Mouse (Mus musculus) midbrain, embryonic 11.5 days (tissue): ENCODE measurements around the gene Nfia. TPM values are rescaled to one million over a fixed set of nuclear protein-coding genes. Genes with fewer than 3 reads are reported as not detected.

Source experiments
- ATAC-seq: fragments of 200-750 bp; cut with Nextera tagmentation; 2 replicates; pipeline ENCODE4 v1.8.0; 2017; ENCODE audit warnings: moderate TSS enrichment, moderate library complexity; ENCODE audit not compliant: low FRiP score
- DNase-seq: peaks from one replicate; pipeline ENCODE4 v3.0.0; 2015; ENCODE audit warnings: low spot score; ENCODE audit errors: missing footprints
- H3K27ac ChIP-seq: fragments of 300-500 bp; sonication (generic); 2 replicates; pipeline ENCODE4 v1.5.1; 2014; ENCODE audit warnings: low read depth, low read length
- H3K27me3 ChIP-seq: fragments of 300-500 bp; sonication (generic); 2 replicates; pipeline ENCODE4 v1.6.1; 2014; ENCODE audit warnings: mild to moderate bottlenecking, low read length, moderate library complexity, mixed read lengths; ENCODE audit not compliant: control insufficient read depth, insufficient read depth
- H3K36me3 ChIP-seq: fragments of 300-500 bp; sonication (generic); 2 replicates; pipeline ENCODE4 v1.6.1; 2014; ENCODE audit warnings: mild to moderate bottlenecking, low read length, moderate library complexity, mixed read lengths; ENCODE audit not compliant: control insufficient read depth, insufficient read depth
- H3K4me1 ChIP-seq: fragments of 300-500 bp; sonication (generic); 2 replicates; pipeline ENCODE4 v1.6.1; 2014; ENCODE audit warnings: low read length; ENCODE audit not compliant: control insufficient read depth, insufficient read depth
- H3K4me2 ChIP-seq: fragments of 300-500 bp; sonication (generic); 2 replicates; pipeline ENCODE4 v1.6.1; 2014; ENCODE audit warnings: mild to moderate bottlenecking, moderate library complexity
- H3K4me3 ChIP-seq: fragments of 300-500 bp; sonication (generic); 2 replicates; pipeline ENCODE4 v1.5.1; 2014; ENCODE audit warnings: low read depth, low read length
- H3K9ac ChIP-seq: fragments of 300-500 bp; sonication (generic); 2 replicates; pipeline ENCODE4 v1.6.1; 2014; ENCODE audit warnings: low read length
- H3K9me3 ChIP-seq: fragments of 300-500 bp; sonication (generic); 2 replicates; pipeline ENCODE4 v1.6.1; 2016; ENCODE audit warnings: low read length; ENCODE audit not compliant: control insufficient read depth
- WGBS: fragments of 180-500 bp; shearing (Covaris S2); extraction: QIAGEN DNeasy Blood & Tissue Kit; methylation state at CpG from one replicate; pipeline ENCODE4 v1.1.7; 2014; 5-methylcytosine and 5-hydroxymethylcytosine counted together
- polyA plus RNA-seq: library from polyadenylated mRNA; unstranded; fragments of >200 nt; fragmentation: Nextera tagmentation; extraction: Ambion mirVana; gene quantifications from 2 replicates; pipeline ENCODE4 v1.2.1, GENCODE M21; 2014

Nfia gene
- polyA plus RNA-seq, 1 experiment from 2014 or later = 14.1 TPM

DNA sequence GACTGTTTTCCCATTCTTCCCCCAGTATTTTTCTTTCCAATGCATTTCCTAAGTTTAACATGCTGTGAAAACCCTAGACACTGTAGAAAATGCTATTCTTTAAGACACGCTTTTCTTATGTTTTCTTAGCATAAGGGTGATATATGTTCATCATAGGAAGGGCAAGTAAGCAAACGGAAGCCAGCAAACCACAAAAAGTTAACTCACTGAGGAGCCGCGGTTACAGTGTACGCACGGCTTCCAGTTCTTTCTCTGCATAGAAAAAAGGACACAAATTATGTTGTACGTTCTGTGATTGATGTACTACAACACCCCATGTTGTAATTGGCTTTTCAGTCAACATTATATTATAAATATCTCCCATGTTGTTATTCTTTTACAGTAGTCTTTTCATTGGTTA is 267.6 kb downstream of the Nfia start:
- H3K4me1 ChIP-seq = no peaks in the 10 kb centered on the region
- 88% methylated on average over 7 of the region's 7 CpGs for WGBS

GRCm38 (mm10) chr4:98044611-98045010 is 272.1 kb downstream of the Nfia start:
- Histone ChIP-seq H3K27me3 (no peaks in the 10 kb centered on the region), H3K27ac (no peak overlapping the region), H3K9me3 (no peaks in the 10 kb centered on the region), H3K4me2 (no peak overlapping the region), H3K4me1 (no peaks in the 10 kb centered on the region), H3K9ac (no peak overlapping the region), H3K4me3 (no peak overlapping the region), H3K36me3 (no peaks in the 10 kb centered on the region)
- ATAC-seq = no peak
- 91% methylated on average over 8 of the region's 8 CpGs for WGBS
- DNase-seq = no peak

More for the DNA sequence above, 267.6 kb downstream of the Nfia start:
- Histone ChIP-seq H3K9me3 (no peaks in the 10 kb centered on the region), H3K4me2 (no peak overlapping the region), H3K27ac (no peak overlapping the region), H3K9ac (no peak overlapping the region), H3K27me3 (no peaks in the 10 kb centered on the region), H3K36me3 (no peaks in the 10 kb centered on the region), H3K4me3 (no peak overlapping the region)
- DNase-seq (no peak), ATAC-seq (no peak)

GRCm38 (mm10) chr4:98047369-98047768 is 274.8 kb downstream of the Nfia start:
- H3K36me3 ChIP-seq = no peaks in the 10 kb centered on the region
- no peaks in the 10 kb centered on the region for H3K27me3 ChIP-seq
- H3K4me3 ChIP-seq = no peak overlapping the region
- no peak overlapping the region for H3K4me2 ChIP-seq
- H3K27ac ChIP-seq = no peak overlapping the region
- no peaks in the 10 kb centered on the region for H3K9me3 ChIP-seq
- no peak overlapping the region for H3K9ac ChIP-seq
- no peaks in the 10 kb centered on the region for H3K4me1 ChIP-seq
- ATAC-seq = no peak
- DNase-seq = no peak

GRCm38 (mm10) chr4:98049584-98049983 is 277.1 kb downstream of the Nfia start:
- 77% methylated on average over 7 of the region's 7 CpGs for WGBS
- Histone ChIP-seq H3K4me2 (no peak overlapping the region), H3K4me3 (no peak overlapping the region), H3K27me3 (no peaks in the 10 kb centered on the region), H3K27ac (no peak overlapping the region), H3K36me3 (no peaks in the 10 kb centered on the region; the same call in 1 of the 2 replicates), H3K9me3 (no peaks in the 10 kb centered on the region), H3K4me1 (no peaks in the 10 kb centered on the region), H3K9ac (no peak overlapping the region)
- ATAC-seq (no peak), DNase-seq (no peak)

- 85% methylated on average over 8 of the region's 8 CpGs for WGBS
- H3K27me3 ChIP-seq = no peaks in the 10 kb centered on the region
These were observed 277.6 kb downstream of the Nfia start for GRCm38 (mm10) chr4:98050003-98050620.

DNA sequence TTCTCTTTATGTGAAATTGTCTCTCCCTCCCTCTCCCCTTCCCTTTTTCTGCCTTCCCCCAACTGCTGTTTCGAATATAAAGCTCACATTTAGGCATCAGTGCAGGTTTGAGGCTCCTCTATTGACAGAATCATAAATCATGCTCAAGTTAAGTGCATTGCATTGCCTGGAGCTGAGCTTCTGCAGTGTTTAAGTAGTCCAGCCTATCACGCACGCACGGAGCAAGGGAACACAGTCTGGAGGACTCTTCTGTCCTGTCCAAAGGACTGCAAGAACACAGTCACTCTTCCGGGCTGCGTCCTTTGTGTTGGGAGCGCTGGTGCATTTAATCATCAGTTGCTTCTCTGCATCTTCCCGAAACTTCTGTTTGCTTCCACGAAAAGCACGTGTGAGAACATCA is 278.2 kb downstream of the Nfia start:
- H3K27ac ChIP-seq = no peak overlapping the region
- H3K4me2 ChIP-seq = no peak overlapping the region
- no peaks in the 10 kb centered on the region; the same call in 1 of the 2 replicates for H3K36me3 ChIP-seq
- H3K9ac ChIP-seq = no peak overlapping the region
- ATAC-seq = no peak
- 63% methylated on average over 10 of the region's 10 CpGs for WGBS
- no peaks in the 10 kb centered on the region for H3K9me3 ChIP-seq
- H3K4me3 ChIP-seq = no peak overlapping the region
- peak; percentile 85 for DNase-seq
- no peaks in the 10 kb centered on the region for H3K4me1 ChIP-seq
- no peaks in the 10 kb centered on the region for H3K27me3 ChIP-seq

More at GRCm38 (mm10) chr4:98050003-98050620, 277.6 kb downstream of the Nfia start:
- Histone ChIP-seq H3K27ac (no peak overlapping the region), H3K4me2 (no peak overlapping the region), H3K9me3 (no peaks in the 10 kb centered on the region), H3K4me1 (no peaks in the 10 kb centered on the region), H3K36me3 (no peaks in the 10 kb centered on the region; the same call in 1 of the 2 replicates), H3K9ac (no peak overlapping the region), H3K4me3 (no peak overlapping the region)
- DNase-seq = no peak
- ATAC-seq = no peak

DNA sequence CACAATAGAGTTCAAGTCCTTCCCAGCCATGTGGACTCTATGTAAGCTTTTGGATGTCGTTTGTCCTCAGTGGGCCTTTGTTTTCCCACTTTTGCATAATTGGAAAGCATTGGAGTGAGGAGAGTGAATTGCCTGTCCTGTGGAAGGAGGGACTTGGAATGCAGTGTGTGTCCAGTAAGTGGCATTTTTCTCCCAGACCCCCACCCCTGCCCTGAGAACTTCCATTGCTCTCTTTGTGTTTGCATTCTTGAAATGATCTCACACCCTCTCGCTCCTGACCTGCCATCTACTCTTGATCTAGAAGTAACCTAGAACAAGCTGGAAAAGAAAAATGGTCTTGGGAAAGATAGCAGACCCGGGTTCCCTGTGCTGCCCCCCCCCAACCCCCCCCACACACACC is 278.8 kb downstream of the Nfia start:
- no peak for DNase-seq
- WGBS = 74% methylated on average over 3 of the region's 3 CpGs
- H3K9me3 ChIP-seq = no peaks in the 10 kb centered on the region
- no peak overlapping the region for H3K27ac ChIP-seq
- no peak overlapping the region for H3K4me3 ChIP-seq
- no peak for ATAC-seq
- no peaks in the 10 kb centered on the region for H3K4me1 ChIP-seq
- H3K4me2 ChIP-seq = no peak overlapping the region
- no peaks in the 10 kb centered on the region; the same call in 1 of the 2 replicates for H3K36me3 ChIP-seq
- no peaks in the 10 kb centered on the region for H3K27me3 ChIP-seq
- H3K9ac ChIP-seq = no peak overlapping the region

GRCm38 (mm10) chr4:98055036-98055435 is 282.5 kb downstream of the Nfia start:
- 86% methylated on average over 4 of the region's 4 CpGs for WGBS
- ATAC-seq (no peak), DNase-seq (no peak)
- no peak overlapping the region for H3K4me3 ChIP-seq
- no peaks in the 10 kb centered on the region for H3K27me3 ChIP-seq
- no peak overlapping the region for H3K4me2 ChIP-seq
- H3K36me3 ChIP-seq = no peaks in the 10 kb centered on the region; the same call in 1 of the 2 replicates
- no peaks in the 10 kb centered on the region for H3K9me3 ChIP-seq
- H3K9ac ChIP-seq = no peak overlapping the region
- no peak overlapping the region for H3K27ac ChIP-seq
- H3K4me1 ChIP-seq = no peaks in the 10 kb centered on the region

DNA sequence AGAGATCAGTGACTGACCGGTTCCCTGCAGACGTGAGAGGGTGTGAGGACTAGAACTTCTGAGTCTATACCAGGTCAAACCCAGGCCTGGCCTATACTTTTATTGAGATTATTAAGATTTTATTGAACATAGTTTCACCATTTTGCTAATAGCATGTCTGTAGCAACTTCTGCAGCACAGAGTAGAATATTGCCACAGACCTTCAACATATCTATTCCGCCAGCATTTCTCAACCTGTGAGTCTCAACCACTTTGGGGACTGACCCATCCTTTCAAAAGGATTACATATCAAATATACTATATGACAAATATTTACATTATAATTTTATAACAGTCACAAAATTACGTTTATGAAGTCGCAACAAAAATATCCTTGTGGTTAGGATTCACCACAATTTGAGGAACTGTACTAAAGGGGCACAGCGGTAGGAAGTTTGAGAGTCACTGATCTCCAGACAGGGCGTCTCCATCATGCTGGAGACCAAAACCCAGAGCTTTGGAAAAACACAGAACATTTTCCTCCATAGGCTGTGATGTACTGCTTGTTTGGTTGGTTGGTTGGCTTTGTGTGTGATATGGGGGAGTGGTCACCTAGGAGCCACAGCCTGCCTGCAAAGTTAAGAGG is 284.0 kb downstream of the Nfia start:
- Histone ChIP-seq H3K27me3 (no peaks in the 10 kb centered on the region), H3K9ac (no peak overlapping the region), H3K4me3 (no peak overlapping the region), H3K4me2 (no peak overlapping the region), H3K4me1 (no peaks in the 10 kb centered on the region), H3K27ac (no peak overlapping the region), H3K9me3 (no peaks in the 10 kb centered on the region), H3K36me3 (no peaks in the 10 kb centered on the region; the same call in 1 of the 2 replicates)
- ATAC-seq = no peak
- 89% methylated on average over 7 of the region's 7 CpGs for WGBS
- no peak for DNase-seq
